Mouse (Mus musculus): ENCODE measurements around the gene Gm28036. TPM values are rescaled to one million over a fixed set of nuclear protein-coding genes. Genes with fewer than 3 reads are reported as not detected.
A peak's percentile ranks its signal among the peaks of the same experiment; 100 is the strongest.
"Not testable (repeated sequence)": the region's sequence is repeated elsewhere in the genome, so short reads cannot be mapped to it uniquely, and the experiment has no call there.

The Gm28036 gene
- 10 to 100 TPM; 10.4 to 33.0 (median 23.4) TPM for total RNA-seq (2022)

GRCm38 (mm10) chr2:156126992-156127391 lies at the start of gene Gm28036:
TSS of gene Gm28036 (minus strand) at chr2:156127092.
- no peak for DNase-seq (ENCODE audit: low spot score in 2 of 2)

- DNase-seq (ENCODE audit: low spot score in 2 of 2): no peak
Measured at GRCm38 (mm10) chr2:156166557-156166956, 39.7 kb upstream of the Gm28036 start.

- no peak for DNase-seq (ENCODE audit: low spot score in 2 of 2)
Measured at GRCm38 (mm10) chr2:156165478-156165877, 38.6 kb upstream of the Gm28036 start.

GRCm38 (mm10) chr2:156151538-156151937 lies 24.6 kb upstream of the Gm28036 start:
- no peak for DNase-seq (ENCODE audit: low spot score in 2 of 2)

- DNase-seq (ENCODE audit: low spot score in 2 of 2): no peak
Measured at GRCm38 (mm10) chr2:156147316-156147915, 20.5 kb upstream of the Gm28036 start.

- DNase-seq (ENCODE audit: low spot score in 2 of 2): no peak
Measured at GRCm38 (mm10) chr2:156146272-156146989, 19.5 kb upstream of the Gm28036 start.

- DNase-seq (ENCODE audit: low spot score in 2 of 2): no peak
Measured at GRCm38 (mm10) chr2:156145486-156146130, 18.7 kb upstream of the Gm28036 start.

- peak; percentile 88 to 89 for DNase-seq (ENCODE audit: low spot score in 2 of 2)
Measured at GRCm38 (mm10) chr2:156143953-156144724, 17.2 kb upstream of the Gm28036 start, which contains the start of the genes Romo1 and Nfs1. TSS of gene Romo1 (plus strand) at chr2:156144039. TSS of gene Nfs1 (minus strand) at chr2:156144186.

- no peak for DNase-seq (ENCODE audit: low spot score in 2 of 2)
Measured at GRCm38 (mm10) chr2:156143367-156143766, 16.5 kb upstream of the Gm28036 start.

- DNase-seq (ENCODE audit: low spot score in 2 of 2): no peak
Measured at GRCm38 (mm10) chr2:156142820-156143219, 15.9 kb upstream of the Gm28036 start.

- DNase-seq (ENCODE audit: low spot score in 2 of 2): no peak
Measured at GRCm38 (mm10) chr2:156135695-156136094, 8.8 kb upstream of the Gm28036 start.

GRCm38 (mm10) chr2:156134161-156134560 lies 7.3 kb upstream of the Gm28036 start:
- no peak for DNase-seq (ENCODE audit: low spot score in 2 of 2)

GRCm38 (mm10) chr2:156123731-156124130 lies 3.2 kb downstream of the Gm28036 start:
- DNase-seq (ENCODE audit: low spot score in 2 of 2): no peak

- DNase-seq (ENCODE audit: low spot score in 2 of 2): no peak
Measured at GRCm38 (mm10) chr2:156119566-156119965, 7.3 kb downstream of the Gm28036 start.

- DNase-seq (ENCODE audit: low spot score in 2 of 2): not testable (repeated sequence)
Measured at GRCm38 (mm10) chr2:156112080-156112423, 14.8 kb downstream of the Gm28036 start.

- DNase-seq (ENCODE audit: low spot score in 2 of 2): peak; percentile 78 to 83
Measured at GRCm38 (mm10) chr2:156111358-156112079, 15.4 kb downstream of the Gm28036 start, which contains the start of the genes Cpne1 and Rbm12. TSS of gene Cpne1 (minus strand) at chr2:156111965. TSS of gene Rbm12 (minus strand) at chr2:156111978.

GRCm38 (mm10) chr2:156110627-156111357 lies 16.1 kb downstream of the Gm28036 start:
- DNase-seq (ENCODE audit: low spot score in 2 of 2): no peak

GRCm38 (mm10) chr2:156091926-156092325 lies 35.0 kb downstream of the Gm28036 start:
- DNase-seq (ENCODE audit: low spot score in 2 of 2): no peak

- no peak for DNase-seq (ENCODE audit: low spot score in 2 of 2)
Measured at GRCm38 (mm10) chr2:156089799-156090198, 37.1 kb downstream of the Gm28036 start.
